Mouse (Mus musculus): Measurements from ENCODE around the gene Adm2. TPM values are rescaled to one million over a fixed set of nuclear protein-coding genes. Genes with fewer than 3 reads are reported as not detected.

Adm2 gene
- polyA plus RNA-seq, 1 experiment from 2014 or later: 0.17 TPM

DNA sequence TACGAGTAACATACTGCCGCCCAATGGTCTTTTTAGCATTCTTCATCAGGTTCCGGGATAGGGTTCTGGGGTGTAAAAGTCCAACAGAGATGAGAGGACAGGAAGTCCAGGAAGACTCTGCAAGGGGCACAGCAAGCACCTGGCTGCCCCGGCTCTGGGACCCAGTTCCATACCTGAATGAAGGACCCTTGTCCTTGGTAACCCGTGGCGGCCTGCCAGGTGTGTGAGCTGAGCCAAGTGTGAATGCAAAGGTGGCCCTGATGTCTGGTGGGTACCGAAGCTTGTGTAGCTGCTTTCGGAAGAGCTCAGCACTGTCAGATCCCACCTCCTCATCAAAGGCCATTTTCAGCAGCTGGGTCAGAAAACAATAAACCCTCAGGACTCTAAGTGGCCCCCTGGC, 21.9 kb upstream of the Adm2 start:
- no peak for DNase-seq (ENCODE audit: low spot score)
- Histone ChIP-seq H3K4me1 (ENCODE audit: control insufficient read depth, insufficient read depth, low read length) (no peaks in the 10 kb centered on the region), H3K9me3 (ENCODE audit: control insufficient read depth, low read length) (no peaks in the 10 kb centered on the region), H3K9ac (ENCODE audit: low read length) (no peak overlapping the region), H3K4me3 (ENCODE audit: low read depth, low read length) (no peak overlapping the region), H3K36me3 (ENCODE audit: control insufficient read depth, insufficient read depth, low read length) (peaks cover 47% of the 10 kb centered on the region), H3K27ac (ENCODE audit: low read depth, low read length) (no peak overlapping the region), H3K27me3 (ENCODE audit: control insufficient read depth, insufficient read depth, low read length) (no peaks in the 10 kb centered on the region), H3K4me2 (ENCODE audit: low read depth) (no peak overlapping the region)
- 97% methylated on average over 8 of the region's 8 CpGs for WGBS
- ATAC-seq (ENCODE audit: insufficient read depth, low FRiP score, low TSS enrichment): no peak

DNA sequence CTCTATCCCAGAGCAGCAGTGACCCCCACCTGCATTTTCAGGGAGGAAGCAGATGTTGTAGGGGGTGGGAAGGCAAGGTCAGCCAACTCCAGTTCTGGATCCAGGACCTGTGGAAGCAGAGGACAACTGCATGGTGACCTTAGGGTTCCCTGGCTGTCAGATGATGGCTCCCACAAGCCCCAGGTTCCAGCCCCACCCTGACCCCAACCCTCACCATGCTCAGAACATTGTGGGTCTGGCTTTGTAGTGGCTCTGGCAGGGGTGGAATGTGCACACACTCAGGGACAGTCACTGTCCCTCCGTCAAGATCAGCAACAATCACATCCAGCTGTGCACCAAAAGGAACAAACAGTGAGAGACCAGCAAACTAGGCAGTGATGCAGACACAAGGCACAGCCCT, 16.6 kb upstream of the Adm2 start:
- WGBS: 89% methylated on average over 1 of the region's 1 CpGs
- Histone ChIP-seq H3K4me3 (ENCODE audit: low read depth, low read length) (no peak overlapping the region), H3K27ac (ENCODE audit: low read depth, low read length) (no peak overlapping the region), H3K9ac (ENCODE audit: low read length) (no peak overlapping the region), H3K9me3 (ENCODE audit: control insufficient read depth, low read length) (no peaks in the 10 kb centered on the region), H3K36me3 (ENCODE audit: control insufficient read depth, insufficient read depth, low read length) (peaks cover 31% of the 10 kb centered on the region), H3K27me3 (ENCODE audit: control insufficient read depth, insufficient read depth, low read length) (no peaks in the 10 kb centered on the region), H3K4me1 (ENCODE audit: control insufficient read depth, insufficient read depth, low read length) (no peaks in the 10 kb centered on the region), H3K4me2 (ENCODE audit: low read depth) (no peak overlapping the region)
- ATAC-seq (ENCODE audit: insufficient read depth, low FRiP score, low TSS enrichment) (no peak), DNase-seq (ENCODE audit: low spot score) (no peak)

DNA sequence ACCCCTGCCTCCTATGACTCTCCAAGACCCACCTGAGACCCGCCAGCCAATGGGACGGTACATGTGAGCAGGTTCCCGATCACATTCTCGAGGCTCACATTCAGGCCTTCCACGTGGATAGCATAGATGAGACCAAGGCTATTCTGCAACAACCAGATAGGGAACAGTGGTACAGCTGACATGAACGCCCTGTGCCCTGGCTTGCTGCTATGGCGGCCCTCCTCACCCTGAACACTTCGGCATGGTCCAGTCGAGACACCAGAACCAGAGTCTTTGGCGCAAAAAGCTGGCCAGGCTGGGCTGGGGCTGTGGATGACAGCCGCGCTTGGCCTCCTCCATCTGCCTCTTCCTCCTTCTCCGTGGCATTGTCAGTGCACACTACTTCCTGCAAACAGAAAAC, 15.1 kb upstream of the Adm2 start:
- no peak for DNase-seq (ENCODE audit: low spot score)
- H3K36me3 ChIP-seq (ENCODE audit: control insufficient read depth, insufficient read depth, low read length): peaks cover 22% of the 10 kb centered on the region
- H3K27ac ChIP-seq (ENCODE audit: low read depth, low read length): no peak overlapping the region
- WGBS: 92% methylated on average over 13 of the region's 13 CpGs
- H3K9me3 ChIP-seq (ENCODE audit: control insufficient read depth, low read length): no peaks in the 10 kb centered on the region
- no peak for ATAC-seq (ENCODE audit: insufficient read depth, low FRiP score, low TSS enrichment)
- no peaks in the 10 kb centered on the region for H3K4me1 ChIP-seq (ENCODE audit: control insufficient read depth, insufficient read depth, low read length)
- H3K9ac ChIP-seq (ENCODE audit: low read length): no peak overlapping the region
- H3K4me3 ChIP-seq (ENCODE audit: low read depth, low read length): no peak overlapping the region
- H3K4me2 ChIP-seq (ENCODE audit: low read depth): no peak overlapping the region
- no peaks in the 10 kb centered on the region for H3K27me3 ChIP-seq (ENCODE audit: control insufficient read depth, insufficient read depth, low read length)

DNA sequence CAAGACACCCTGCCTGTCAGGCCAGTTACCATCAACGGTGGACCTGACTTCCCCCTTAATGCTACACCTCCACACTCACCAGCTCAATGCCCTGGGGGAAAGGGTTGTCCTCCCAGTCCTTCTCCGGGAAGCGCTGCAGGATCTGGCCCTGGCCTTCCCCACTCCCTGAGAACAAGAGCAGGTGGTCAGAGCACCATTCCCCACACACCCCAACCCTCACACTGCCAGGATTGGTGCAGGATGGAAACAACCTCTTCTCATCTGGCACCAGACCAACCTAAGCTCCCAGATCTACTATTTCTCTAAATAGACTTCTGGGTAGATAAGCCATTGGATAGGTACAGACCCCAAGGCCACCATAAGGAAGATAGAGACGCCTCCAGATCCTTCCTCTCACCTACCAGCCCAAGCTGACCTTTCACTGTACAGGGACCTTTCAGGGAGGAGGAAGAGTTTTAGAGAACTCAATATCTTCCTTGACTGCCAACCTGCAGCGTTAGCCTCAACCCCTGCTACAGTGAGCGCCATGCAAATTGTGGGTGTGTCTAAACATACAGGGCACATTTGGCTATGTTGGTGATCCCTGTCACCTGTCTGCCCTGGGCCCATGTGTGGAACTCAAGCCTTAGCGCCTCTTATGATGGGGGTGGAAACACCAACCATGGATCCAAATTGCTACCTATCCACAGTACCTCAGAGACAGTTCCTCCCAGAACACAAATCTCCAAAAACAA, 13.9 kb upstream of the Adm2 start:
- no peak overlapping the region for H3K4me2 ChIP-seq (ENCODE audit: low read depth)
- no peak overlapping the region for H3K4me3 ChIP-seq (ENCODE audit: low read depth, low read length)
- H3K36me3 ChIP-seq (ENCODE audit: control insufficient read depth, insufficient read depth, low read length): peaks cover 13% of the 10 kb centered on the region
- no peaks in the 10 kb centered on the region for H3K9me3 ChIP-seq (ENCODE audit: control insufficient read depth, low read length)
- no peak overlapping the region for H3K9ac ChIP-seq (ENCODE audit: low read length)
- H3K27ac ChIP-seq (ENCODE audit: low read depth, low read length): no peak overlapping the region
- DNase-seq (ENCODE audit: low spot score): no peak
- no peak for ATAC-seq (ENCODE audit: insufficient read depth, low FRiP score, low TSS enrichment)
- peaks cover 6% of the 10 kb centered on the region; the same call in 1 of the 2 replicates for H3K4me1 ChIP-seq (ENCODE audit: control insufficient read depth, insufficient read depth, low read length)
- WGBS: 91% methylated on average over 7 of the region's 7 CpGs
- H3K27me3 ChIP-seq (ENCODE audit: control insufficient read depth, insufficient read depth, low read length): no peaks in the 10 kb centered on the region

DNA sequence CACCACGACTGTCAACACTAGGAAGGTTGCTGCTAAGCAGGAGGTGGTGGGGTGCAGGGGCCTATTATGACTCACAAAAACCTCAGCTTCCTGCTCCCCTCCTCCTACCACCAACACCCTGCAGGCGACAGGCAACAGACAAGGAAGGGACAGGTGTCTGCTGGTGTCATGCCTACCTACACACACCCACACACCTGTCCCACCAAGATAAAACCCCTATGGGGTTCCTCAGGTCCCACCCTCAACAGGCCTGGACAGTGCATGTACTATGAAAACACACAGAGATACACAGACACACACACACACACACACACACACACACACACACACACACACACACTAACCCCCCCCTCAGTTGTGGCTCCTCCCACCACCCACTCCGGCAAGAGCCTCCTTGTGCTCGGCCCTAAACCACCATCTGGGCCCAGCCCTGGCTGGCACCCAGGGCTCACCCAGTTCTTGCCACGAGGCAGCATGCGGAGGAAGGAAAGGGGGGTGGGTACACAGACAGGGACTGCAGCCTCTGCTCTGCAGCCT, 12.5 kb upstream of the Adm2 start:
- Histone ChIP-seq H3K27ac (ENCODE audit: low read depth, low read length) (no peak overlapping the region), H3K4me3 (ENCODE audit: low read depth, low read length) (no peak overlapping the region), H3K9ac (ENCODE audit: low read length) (no peak overlapping the region), H3K4me1 (ENCODE audit: control insufficient read depth, insufficient read depth, low read length) (peaks cover 12% of the 10 kb centered on the region), H3K27me3 (ENCODE audit: control insufficient read depth, insufficient read depth, low read length) (no peaks in the 10 kb centered on the region), H3K4me2 (ENCODE audit: low read depth) (no peak overlapping the region), H3K36me3 (ENCODE audit: control insufficient read depth, insufficient read depth, low read length) (0 out of 2 replicates have a peak, but pooled peaks cover 4% of the 10 kb centered on the region), H3K9me3 (ENCODE audit: control insufficient read depth, low read length) (no peaks in the 10 kb centered on the region)
- 82% methylated on average over 6 of the region's 6 CpGs for WGBS
- ATAC-seq (ENCODE audit: insufficient read depth, low FRiP score, low TSS enrichment) (no peak), DNase-seq (ENCODE audit: low spot score) (no peak)

DNA sequence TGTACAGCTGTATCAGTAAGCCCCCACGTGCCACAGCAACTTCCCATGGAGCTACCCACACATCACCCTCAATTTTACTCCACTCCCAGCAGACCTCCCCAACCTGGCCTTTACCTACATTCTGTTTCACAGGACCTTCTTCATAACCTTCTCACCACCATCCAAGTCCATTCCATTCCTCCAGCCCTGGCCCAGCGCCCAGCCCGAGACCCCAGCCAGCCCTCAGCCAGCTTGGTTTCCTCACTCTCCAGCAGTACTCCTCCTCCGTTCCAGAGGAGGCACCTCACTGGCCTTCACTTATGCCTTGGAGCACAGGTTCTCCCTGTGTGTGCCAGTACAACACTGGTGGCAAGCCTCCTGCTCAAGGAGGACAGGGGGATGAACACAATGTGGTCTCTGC, 9.2 kb upstream of the Adm2 start:
- peaks cover 12% of the 10 kb centered on the region for H3K4me1 ChIP-seq (ENCODE audit: control insufficient read depth, insufficient read depth, low read length)
- 82% methylated on average over 4 of the region's 4 CpGs for WGBS
- H3K27me3 ChIP-seq (ENCODE audit: control insufficient read depth, insufficient read depth, low read length): no peaks in the 10 kb centered on the region
- DNase-seq (ENCODE audit: low spot score): no peak
- no peaks in the 10 kb centered on the region for H3K9me3 ChIP-seq (ENCODE audit: control insufficient read depth, low read length)
- ATAC-seq (ENCODE audit: insufficient read depth, low FRiP score, low TSS enrichment): no peak
- no peaks in the 10 kb centered on the region for H3K36me3 ChIP-seq (ENCODE audit: control insufficient read depth, insufficient read depth, low read length)
- H3K9ac ChIP-seq (ENCODE audit: low read length): no peak overlapping the region; the same call in 1 of the 2 replicates
- H3K4me2 ChIP-seq (ENCODE audit: low read depth): no peak overlapping the region; the same call in 1 of the 2 replicates
- H3K27ac ChIP-seq (ENCODE audit: low read depth, low read length): no peak overlapping the region
- peak overlapping the region; percentile 8; the same call in 1 of the 2 replicates for H3K4me3 ChIP-seq (ENCODE audit: low read depth, low read length)

DNA sequence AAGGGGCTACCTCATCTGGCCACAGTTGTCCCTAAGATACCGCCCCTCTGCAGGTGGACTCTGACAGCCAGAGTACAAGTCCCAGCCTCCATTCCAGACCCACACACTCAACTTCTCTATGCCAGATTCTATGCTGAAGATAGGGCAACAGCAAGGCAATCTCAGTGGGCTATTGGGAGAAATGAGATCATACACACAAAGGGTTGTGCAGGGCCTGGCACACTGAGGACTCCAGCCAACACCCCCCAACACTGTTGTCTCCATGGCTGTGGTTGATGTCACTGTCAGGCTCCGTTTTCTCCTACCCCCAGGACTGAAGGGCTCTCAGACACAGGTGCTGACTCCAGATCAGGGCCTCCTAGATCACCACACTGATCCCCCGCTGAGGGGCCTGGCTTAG, 8.4 kb upstream of the Adm2 start:
- Histone ChIP-seq H3K4me1 (ENCODE audit: control insufficient read depth, insufficient read depth, low read length) (peaks cover 12% of the 10 kb centered on the region), H3K36me3 (ENCODE audit: control insufficient read depth, insufficient read depth, low read length) (no peaks in the 10 kb centered on the region), H3K4me2 (ENCODE audit: low read depth) (peak overlapping the region; percentile 78), H3K27ac (ENCODE audit: low read depth, low read length) (no peak overlapping the region), H3K9ac (ENCODE audit: low read length) (peak overlapping the region; percentile 86), H3K27me3 (ENCODE audit: control insufficient read depth, insufficient read depth, low read length) (no peaks in the 10 kb centered on the region), H3K9me3 (ENCODE audit: control insufficient read depth, low read length) (no peaks in the 10 kb centered on the region), H3K4me3 (ENCODE audit: low read depth, low read length) (peak overlapping the region; percentile 98)
- no peak for ATAC-seq (ENCODE audit: insufficient read depth, low FRiP score, low TSS enrichment)
- 33% methylated on average over 3 of the region's 3 CpGs for WGBS
- DNase-seq (ENCODE audit: low spot score): no peak

DNA sequence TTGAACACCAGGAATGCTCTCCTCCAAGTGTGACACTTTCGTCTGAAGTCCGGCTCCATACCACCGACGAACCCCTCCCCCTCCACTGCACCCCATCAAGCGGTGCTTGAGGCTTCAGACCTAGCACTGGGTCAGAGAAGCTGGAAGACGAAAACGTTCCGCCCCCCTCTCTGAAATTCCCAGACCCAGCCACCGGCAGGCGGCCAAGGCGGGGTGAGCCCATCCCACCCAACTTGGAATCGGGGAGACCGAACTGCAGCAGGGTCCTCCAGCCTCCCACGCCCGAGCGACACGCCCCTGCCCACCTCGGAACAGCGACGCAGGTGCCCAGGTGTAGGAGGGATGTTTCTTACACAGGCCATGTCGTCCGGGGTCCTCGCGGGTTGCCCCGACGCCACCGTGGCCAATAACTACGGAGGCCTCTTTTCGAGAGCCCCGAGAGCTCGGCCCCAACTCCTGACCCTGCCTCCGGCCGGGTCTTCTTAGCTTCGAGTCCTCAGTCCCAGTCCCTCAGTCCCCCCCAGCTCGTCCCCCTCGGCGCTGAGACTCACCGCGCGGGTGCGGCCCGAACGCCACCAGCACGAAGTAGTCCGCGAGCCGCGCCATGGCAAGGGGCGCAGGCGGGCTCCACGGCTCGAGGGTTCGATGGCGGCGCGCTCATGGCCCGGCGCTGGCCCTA, 7.9 kb upstream of the Adm2 start:
- no peaks in the 10 kb centered on the region for H3K9me3 ChIP-seq (ENCODE audit: control insufficient read depth, low read length)
- H3K4me3 ChIP-seq (ENCODE audit: low read depth, low read length): peak overlapping the region; percentile 98
- no peak overlapping the region for H3K27ac ChIP-seq (ENCODE audit: low read depth, low read length)
- H3K27me3 ChIP-seq (ENCODE audit: control insufficient read depth, insufficient read depth, low read length): no peaks in the 10 kb centered on the region
- H3K4me2 ChIP-seq (ENCODE audit: low read depth): peak overlapping the region; percentile 78
- H3K36me3 ChIP-seq (ENCODE audit: control insufficient read depth, insufficient read depth, low read length): no peaks in the 10 kb centered on the region
- peak overlapping the region; percentile 86 for H3K9ac ChIP-seq (ENCODE audit: low read length)
- under 1% methylated on average over 58 of the region's 58 CpGs for WGBS
- ATAC-seq (ENCODE audit: insufficient read depth, low FRiP score, low TSS enrichment) (peak; percentile 56), DNase-seq (ENCODE audit: low spot score) (peak; percentile 38)
- peaks cover 12% of the 10 kb centered on the region for H3K4me1 ChIP-seq (ENCODE audit: control insufficient read depth, insufficient read depth, low read length)
